Mouse (Mus musculus) mature B cell (primary cell): ENCODE results near the gene Lbhd2.

ENCODE experiments used
- in situ Hi-C: fragments of 300-500 bp; cut with MboI; formaldehyde crosslinking; loops from 2 replicates; pipeline ENCODE4 v1.14.3; 2019

The Lbhd2 gene

DNA sequence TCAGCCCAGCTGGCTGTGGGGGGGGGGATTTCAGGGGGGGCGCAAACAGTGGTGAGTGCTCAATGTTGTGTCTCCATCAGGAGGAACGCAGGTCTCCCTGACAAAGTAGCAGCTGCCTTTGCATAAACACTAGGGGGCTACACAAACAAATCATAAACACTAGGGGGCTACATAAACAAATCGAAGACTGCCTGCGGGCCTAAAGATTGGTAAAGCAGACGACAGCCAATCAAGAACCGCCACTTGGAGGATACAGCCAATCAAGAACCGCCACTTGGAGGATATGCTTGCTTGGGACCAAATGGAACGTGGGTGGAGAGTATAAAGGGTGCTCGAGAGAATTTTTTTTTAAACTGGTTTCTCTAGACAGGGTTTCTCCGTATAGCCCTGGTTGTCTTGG is 1.7 kb upstream of the Lbhd2 start:
- in situ Hi-C loops = no loop called here

DNA sequence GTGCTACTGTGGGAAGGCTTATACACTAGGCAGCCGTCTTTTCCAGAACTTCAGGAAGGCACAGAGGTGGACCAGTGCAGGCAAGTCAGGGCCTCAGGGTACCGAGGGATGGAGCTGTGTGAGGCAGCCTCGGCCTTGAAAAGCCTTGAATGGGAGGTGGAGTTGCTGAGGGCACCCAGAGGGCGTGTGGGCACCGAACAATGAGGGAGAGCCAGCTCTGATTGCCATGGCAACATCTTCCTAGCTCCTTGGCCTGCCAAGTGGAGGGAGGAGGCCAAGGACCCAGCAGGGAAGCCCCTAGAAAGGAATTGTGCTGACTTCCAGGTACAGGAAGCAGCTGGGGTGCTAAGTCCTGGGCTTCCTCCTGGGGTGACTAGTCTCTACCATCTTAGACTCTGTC is 3.0 kb downstream of the Lbhd2 start:
- in situ Hi-C loops = no loop called here

DNA sequence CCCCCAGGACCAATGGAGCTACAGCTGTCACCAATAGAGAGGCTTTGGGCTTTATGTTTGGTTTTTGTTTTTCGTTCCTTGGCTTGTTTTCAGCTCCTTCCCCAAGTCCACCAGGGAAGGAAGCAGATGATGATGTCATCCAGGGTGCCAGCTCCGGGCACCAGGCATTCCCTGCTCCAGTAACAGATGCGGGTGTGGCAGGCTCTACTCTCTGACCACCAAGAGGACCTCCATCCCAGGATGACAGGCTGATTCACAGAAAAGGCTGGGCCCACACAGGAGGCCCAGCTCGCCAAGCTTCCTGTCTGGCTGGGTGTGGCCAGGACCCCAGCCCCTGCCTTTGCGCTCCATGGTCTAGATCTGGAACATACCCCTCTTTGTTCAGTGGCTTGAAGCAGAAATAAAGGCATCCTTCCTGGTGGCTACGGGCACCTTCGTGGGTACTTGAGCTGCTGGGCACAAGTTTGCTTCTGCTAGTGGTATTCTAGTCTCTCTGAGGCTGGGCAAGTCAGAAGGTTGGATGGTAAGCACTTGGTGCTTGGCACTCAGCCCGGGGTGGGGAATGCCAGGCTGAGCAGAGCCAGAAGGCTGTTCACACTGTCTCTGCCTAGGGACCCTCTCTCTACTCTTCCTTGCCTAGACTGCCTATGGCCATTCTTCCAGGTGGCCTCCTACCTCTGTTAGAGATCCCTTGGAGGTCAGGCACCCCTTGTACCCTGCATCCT is 5.2 kb downstream of the Lbhd2 start:
- in situ Hi-C loops = no loop called here

DNA sequence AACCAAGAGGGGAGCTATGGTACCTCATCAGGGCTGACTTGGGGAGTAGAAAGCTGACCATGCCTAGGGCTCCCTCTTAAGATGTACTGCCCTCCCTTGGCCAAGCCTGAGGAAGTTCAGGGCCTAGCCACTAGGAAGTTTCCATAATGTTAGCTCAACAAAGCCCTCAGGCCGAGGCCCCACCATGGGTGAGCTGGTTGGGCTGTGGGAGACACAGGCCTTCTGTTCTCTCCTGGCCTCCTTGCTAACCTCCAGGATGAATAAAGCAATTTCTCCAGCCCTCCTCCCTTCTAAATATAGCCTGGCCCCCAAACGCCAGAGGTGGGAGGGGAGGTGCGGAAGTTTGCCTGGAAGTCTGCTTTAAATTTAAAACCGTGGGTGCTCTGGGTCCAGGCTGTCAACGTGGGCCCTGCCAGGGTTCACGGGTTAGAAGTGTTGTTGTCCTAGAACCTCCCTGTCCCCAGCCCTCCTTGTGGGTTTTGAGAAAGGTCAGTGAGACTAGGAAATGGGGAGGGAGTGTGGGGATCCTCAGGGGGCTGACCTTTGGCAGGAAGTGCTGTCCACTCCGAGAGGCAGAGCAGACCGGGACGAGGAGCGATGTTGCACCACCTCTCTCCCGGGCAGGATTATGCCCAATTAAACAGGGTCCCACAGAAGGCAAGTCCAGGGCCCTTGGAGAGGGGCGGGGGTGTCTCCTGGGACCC is 6.1 kb downstream of the Lbhd2 start:
- in situ Hi-C loops = no loop called here

DNA sequence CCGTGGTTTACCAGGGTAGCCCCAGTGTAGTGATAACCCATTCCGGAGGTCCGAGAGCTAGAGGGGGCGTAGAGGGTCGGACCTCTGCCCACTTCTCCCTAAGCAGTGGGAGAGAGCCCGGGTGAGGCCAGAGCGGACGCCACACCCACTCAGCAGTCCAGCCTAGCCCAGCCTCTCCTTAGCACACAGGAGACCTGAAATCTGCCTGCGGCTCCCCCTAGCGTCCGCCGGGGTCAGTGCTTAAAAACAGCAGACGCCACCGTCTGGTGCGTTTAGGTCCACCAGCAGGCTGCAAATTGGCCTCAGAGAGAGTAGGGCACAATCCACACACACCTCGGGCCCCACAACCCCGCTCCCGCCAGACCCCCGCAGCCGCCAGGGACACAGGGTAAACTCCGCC is 6.7 kb downstream of the Lbhd2 start:
- in situ Hi-C loops = no loop called here

DNA sequence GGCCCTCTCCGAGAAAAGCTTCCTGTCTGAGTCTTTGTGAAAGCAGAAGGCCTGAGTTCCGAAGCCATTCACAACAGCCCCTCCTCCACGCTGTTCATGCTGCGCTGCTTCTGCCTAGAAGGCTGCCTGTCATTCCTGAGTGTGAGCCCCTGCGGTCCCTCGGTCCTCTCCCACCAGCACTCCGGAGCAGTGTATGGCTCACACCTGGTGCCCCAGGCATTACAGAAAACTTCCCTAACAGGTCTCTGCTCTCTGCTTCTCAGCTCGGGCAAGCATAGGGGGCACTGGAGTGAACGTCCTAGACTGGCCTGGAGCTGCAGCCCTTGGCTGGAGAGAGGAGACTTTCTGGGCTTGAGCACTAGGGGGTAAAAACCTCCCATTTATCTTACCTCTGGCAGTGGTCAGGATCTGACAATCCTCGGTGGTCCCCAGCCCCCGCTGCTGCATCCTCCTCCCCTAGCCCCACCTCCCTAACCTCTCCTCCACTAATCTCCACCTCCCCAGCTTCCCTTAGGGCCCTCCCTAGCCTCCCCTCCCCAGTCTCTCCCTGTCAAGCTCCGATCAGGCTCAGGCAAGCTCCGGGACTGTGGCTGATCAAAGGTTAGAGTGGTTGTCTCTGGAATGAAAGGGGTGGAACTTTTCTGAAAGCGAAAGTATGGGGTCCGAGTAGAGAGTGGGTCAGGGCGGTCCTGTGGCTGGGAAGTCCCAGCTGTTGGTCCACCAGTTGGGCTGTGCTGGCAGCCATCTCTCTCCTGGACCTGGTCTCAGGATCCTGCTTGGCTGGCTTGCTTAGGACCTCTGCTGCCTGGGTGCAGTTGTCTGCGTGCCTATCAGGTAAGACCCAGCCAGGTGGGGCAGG is 10.5 kb downstream of the Lbhd2 start, which contains the start of gene Exoc3l4:
Gene Exoc3l4 (plus strand): TSS at position 97 of the 859 bp plus-strand sequence.
- in situ Hi-C loops = no loop called here

DNA sequence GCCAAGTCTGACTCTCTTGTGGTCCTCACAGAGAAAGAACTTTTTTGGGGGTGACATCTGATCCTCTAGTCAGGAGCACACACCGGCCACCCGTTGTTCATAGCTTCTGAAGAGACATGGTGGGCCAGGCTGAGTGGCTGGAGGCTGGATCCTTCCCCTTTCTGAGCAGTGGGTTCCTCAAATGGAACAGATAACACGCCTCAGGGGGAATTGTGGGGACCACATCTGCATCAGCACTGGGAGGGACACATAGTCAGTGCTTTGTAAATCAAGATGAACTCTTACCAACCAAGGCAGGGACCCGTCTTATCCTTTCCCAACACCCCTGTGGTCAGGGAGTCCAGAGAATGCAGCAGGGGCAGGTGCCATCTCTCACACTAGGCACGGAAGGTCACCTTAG is 13.3 kb downstream of the Lbhd2 start:
- in situ Hi-C loops = no loop called here

DNA sequence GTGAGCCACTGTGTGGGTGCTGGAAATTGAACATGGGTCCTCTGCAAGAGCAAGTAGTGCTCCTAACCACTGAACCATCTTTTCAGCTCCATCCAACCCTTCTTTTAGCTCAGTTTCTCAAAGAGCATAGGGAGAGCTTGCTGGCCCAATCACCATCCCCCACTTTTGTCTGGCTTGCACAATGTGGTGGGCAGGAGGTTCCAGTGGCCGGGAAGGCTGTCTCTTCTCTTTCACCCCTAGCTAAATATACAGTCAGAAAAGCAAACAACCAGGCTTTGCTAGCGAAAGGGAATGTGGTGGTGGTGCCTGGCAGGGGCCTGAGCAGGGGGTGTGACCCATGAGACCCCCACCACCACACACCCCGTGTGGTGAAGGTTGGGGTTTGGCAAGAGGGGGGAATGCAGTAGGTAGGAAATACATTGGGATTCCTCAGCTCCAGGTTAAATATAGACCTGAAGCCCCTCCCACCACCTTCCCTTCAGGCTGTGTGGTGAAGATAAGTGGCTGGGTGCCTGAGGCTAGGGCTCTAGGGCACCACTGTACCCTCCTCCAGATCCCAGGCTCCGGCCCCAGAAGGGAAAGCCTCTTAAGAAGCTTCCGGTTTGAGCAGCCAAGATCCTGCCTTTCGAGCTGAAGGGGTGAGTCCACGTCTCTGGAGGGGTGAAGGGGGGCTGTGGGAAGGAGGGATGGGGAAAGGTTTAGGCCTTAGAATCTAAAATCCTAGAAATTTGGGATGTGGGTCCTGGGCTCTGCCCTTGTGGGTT is 14.5 kb downstream of the Lbhd2 start:
- in situ Hi-C loops = no loop called here

DNA sequence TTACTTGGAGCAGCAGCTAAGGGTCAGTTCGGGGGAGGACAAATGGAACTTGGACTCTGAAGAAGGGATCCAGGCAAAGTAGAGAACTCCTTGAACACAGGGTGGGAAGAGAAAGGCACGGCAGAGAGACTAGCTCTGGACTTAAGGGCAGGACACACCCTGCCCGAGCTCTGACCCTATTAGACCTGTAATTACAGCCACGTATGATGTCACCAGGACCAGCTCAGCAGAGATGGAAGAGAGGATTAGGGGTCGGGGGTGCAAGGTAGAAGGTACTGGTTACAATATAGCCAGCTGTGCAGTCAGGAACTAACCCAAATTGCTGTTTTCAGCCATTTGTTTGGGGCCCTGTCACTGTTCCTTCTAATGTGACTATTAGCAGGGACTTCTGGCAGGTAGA is 16.2 kb downstream of the Lbhd2 start:
- in situ Hi-C loops = no loop called here

DNA sequence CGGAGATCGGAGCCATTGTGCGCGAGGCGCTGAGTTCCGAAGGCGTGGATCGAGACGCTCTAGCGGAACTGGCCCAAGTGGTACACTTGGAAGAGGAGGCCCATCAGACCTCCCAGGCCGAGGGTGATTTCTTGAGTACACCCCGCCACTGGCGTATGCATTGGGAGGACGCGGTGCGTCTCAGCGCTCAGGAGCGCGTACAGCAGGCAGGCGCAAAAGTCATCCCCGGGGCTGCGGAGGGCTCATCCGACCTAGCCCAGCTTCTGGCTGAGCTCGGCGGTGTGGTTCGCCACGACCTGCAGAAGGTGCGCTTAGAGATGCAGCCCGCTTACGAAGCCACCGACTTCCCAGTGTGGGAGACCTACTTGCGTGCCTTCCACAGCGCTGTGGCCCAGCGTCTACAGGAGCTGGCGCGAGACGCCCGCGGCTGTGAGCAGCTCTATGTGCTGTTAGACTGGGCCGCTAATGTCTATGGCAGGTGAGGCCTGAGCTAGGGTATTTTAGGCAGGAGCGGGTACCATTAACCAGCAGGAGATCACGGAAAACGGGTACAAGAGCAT is 17.0 kb downstream of the Lbhd2 start:
- in situ Hi-C loops = no loop called here

DNA sequence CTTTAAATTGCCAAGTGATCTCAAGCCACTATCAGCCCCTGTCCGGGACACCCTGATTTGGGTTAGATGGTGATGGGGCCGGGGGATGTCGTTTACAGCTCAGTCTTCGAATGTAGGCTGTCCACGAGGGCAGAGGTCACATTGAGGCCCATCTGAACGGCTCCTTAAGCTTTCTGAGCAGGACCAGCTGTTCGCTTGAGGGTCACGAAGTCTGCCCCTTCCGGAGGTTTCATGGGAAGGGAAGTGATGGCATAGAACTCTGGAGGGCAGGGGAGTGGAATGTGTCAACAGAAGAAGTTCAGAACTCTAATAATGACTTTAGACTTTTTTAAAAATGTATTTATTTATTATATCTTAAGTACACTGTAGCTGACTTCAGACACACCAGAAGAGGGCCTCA is 17.9 kb downstream of the Lbhd2 start:
- in situ Hi-C loops = no loop called here

DNA sequence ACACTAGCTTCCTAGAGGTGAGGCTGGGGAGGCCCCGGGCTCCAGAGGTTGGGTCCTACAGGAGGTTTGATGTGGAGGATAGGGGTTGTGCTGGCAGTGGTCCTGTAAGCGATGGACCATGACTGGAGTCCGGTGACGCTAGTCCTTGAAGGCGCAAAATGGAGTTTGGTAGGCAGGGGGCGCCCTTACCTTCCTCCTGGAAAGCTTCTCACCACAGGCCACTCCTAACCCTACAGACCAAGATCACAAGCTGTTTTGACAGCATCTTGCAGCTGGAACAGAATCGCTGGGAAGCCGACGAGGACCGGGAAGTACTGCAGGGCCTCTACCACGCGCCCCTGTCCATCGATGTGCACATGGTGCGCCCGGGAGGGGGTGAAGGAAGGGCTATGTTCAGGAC is 18.6 kb downstream of the Lbhd2 start:
- in situ Hi-C loops = no loop called here

DNA sequence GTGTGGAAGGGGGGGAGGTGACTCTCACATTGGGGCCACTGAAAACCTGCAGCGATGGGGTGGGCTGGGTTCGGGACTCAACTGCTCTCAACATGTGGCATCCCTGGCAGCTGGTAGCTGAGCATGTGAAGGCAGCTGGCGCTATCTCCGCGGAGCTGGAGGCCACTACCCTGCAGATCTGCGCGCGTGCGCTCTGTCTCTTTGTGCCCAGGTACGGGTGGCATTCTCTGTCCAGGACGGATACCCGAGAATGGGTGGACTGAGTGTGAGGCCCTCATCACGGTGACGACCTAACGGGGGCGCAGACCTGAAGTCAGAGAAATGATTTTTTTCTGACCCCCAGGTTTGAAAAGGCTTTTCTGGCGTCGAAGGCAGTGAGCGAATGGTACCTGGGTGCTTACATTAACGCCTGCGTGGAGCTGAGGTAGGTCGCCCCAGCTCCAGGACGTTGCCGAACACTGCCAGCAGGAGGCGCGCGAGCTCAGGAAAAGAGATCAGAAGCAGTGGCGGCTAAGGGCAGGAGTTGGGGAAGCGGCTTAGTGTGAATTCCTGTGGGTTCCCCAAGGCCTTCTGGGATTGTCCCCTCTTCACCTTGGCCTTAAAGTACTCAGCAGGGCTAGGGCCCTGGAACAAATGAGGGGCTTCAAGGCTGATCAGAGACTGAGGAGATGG is 19.3 kb downstream of the Lbhd2 start:
- in situ Hi-C loops = no loop called here

DNA sequence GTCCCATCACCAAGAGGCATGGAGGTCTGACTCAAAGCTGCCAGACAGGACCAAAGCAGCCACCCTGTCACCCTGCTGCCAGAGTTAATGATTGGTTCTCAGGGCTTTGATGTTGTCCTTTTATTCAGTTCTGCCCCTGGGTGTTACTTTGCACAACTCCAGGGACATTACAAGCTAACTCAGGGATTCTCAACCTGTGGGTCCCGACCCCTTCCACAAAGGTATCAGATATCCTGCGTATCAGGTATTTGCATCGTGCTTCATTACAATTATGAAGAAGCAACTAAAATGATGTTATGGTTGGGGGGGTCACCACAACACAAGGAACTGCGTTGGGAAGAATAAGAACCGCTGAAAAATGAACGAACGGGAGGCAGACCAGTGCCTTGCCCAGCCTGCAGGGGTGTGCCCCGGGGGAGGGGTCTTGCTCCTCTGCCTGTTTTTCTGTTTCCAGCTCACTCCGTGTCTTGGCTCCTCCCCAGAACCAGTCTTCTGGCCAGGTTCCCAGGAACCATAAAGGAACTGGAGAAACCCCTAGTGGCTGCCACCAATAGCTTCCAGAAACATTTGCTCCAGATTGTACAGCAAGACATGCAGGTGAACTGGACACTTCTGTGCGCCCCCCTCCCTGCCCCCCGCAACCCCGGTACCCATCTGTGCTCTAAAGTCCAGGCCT is 21.0 kb downstream of the Lbhd2 start:
- in situ Hi-C loops = no loop called here

DNA sequence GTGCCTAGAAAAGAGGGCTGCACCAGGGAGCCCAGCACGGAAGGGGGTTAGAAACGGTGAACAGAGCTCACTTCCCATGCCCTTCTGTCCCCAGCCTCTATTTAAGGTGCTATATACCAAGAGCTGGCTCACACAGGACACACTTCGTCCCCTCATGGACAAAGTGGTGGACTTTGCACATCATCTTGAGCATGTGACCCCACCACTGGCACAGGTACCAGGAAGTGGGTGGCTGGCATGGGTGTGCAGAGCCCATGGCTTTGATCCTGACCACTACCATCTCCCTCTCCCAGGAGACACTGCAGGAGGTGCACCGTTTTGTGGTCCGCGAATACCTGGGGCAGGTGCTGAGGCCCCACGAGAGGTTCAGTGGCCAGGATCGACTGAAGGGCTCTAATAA is 21.8 kb downstream of the Lbhd2 start:
- in situ Hi-C loops = no loop called here

DNA sequence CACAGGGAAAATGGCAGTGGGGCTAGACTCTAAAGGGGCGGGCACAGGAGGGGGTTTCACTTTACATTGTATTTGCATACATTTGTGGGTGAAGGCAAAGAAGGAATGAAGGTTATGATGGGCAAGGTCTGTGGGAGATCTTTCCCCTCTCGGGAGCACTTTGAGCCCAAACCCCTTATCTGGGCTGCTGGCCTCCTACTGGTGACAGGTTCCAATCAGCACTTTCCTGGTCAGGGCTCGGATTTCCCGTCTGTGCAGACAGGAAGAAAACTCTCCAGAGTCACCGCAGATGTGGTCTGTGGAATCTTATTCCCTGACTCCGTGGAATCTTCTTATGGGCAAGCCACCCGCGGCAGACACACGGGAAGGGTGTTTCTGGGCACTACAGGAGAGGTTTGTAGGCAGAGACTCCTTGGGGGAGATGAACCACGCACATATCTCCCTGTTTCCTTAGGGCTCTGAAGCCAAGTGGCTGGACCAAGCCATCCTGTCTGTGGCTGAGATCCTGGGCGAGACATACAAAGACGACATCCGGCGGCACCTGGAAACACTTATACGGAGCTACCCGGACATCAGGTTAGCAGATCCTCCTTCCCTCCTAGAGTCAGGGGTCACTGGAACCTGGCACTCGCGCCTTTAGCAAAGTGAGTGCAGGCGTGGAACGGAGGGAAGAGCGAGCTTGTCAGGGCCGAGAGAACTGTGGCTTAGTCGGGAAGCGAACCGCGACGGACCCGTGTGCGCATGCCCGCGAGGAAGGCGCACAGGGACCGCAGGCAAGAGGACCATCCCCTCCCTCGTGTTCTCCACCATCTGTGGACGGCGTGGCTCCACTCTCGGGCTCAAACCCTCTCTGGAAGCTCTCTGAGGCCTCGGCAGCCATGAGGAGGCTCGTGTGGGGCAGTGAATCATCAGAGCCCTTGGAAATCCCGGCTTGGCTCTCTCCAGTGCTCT is 22.6 kb downstream of the Lbhd2 start:
- in situ Hi-C loops = no loop called here

DNA sequence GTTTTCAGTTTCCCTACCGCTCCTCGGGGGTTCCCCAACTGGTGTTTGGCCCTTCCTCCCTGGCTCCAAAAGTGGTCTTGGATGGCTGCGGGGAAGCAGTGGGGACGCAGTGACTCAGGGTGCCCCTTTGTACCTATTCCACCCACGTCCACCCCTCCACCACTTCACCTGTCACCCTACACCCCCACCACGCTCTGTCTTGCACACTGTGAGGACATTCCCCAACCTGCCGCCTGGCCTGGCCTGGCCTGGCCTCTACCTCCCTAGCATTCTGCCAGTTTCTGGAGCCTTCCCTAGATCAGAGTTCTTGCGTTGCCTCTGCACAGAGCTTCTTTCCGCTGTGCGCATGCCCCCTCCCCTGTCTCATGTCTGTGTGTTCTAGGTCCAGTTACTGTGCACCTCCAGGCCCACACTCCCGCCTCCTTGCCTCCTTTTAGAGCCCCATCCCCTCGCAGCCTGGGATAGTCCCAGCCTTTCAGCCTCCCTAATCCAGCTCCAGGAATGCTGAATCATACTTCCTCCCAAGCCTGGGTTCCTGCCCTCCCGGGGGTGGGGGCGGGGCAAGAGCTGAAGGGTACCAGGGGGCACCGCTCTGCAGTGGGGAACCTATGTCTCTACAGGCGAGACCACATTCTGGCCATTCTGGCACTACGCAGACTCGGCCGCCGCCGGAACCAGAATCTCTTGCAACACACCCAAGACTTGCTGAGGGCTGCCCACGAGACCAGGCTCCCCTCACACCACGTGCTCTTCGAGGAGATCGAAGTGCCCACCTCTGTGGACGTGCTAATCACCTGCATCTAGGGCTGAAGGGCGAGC is 23.6 kb downstream of the Lbhd2 start:
- in situ Hi-C loops = no loop called here
